Mouse (Mus musculus) ES-Bruce4 (cell line): ENCODE measurements around the gene Specc1. TPM values are rescaled to one million over a fixed set of nuclear protein-coding genes. Genes with fewer than 3 reads are reported as not detected.

Source experiments
- H3K27ac ChIP-seq: 2 replicates; pipeline ENCODE4 v1.5.1; 2012; ENCODE audit warnings: low read length, inconsistent platforms; ENCODE audit not compliant: insufficient read depth
- H3K27me3 ChIP-seq: 2 replicates; pipeline ENCODE4 v1.6.1; 2012; ENCODE audit warnings: mild to moderate bottlenecking, low read length, inconsistent platforms; ENCODE audit not compliant: control insufficient read depth, poor library complexity, insufficient read depth, severe bottlenecking
- H3K36me3 ChIP-seq: 2 replicates; pipeline ENCODE4 v1.6.1; 2012; ENCODE audit warnings: inconsistent platforms, mild to moderate bottlenecking, low read length, moderate library complexity; ENCODE audit not compliant: control insufficient read depth, poor library complexity, insufficient read depth, severe bottlenecking
- H3K4me1 ChIP-seq: one replicate; pipeline ENCODE4 v1.8.1; 2011; ENCODE audit warnings: low read length; ENCODE audit not compliant: control insufficient read depth, insufficient read depth
- H3K4me3 ChIP-seq: 2 replicates; pipeline ENCODE4 v1.5.1; 2011; ENCODE audit warnings: low read depth, mild to moderate bottlenecking, low read length
- H3K9ac ChIP-seq: 2 replicates; pipeline ENCODE4 v1.6.1; 2012; ENCODE audit warnings: low read depth, mild to moderate bottlenecking, inconsistent platforms; ENCODE audit not compliant: poor library complexity, severe bottlenecking
- H3K9me3 ChIP-seq: replicated peaks from 2 replicates; pipeline ENCODE4 v1.6.1; 2012; ENCODE audit warnings: mild to moderate bottlenecking, low read length, inconsistent platforms; ENCODE audit not compliant: control insufficient read depth, poor library complexity, insufficient read depth, severe bottlenecking
- CTCF ChIP-seq: IDR thresholded peaks from one replicate; pipeline ENCODE4 v1.8.1; 2011; ENCODE audit warnings: low read depth, low read length
- EP300 ChIP-seq: IDR thresholded peaks from 2 replicates; pipeline ENCODE4 v1.6.1; 2011; ENCODE audit warnings: low read depth, low read length; ENCODE audit not compliant: insufficient read depth
- POLR2A ChIP-seq: IDR thresholded peaks from one replicate; pipeline ENCODE4 v1.8.1; 2011; ENCODE audit warnings: low read length; ENCODE audit not compliant: insufficient read depth
- polyA plus RNA-seq: library from polyadenylated mRNA; stranded (reverse); fragments of >200 nt; gene quantifications from 2 replicates; pipeline ENCODE4 v1.2.4, GENCODE M21; 2011; ENCODE audit warnings: low read depth; ENCODE audit not compliant: missing spikeins, insufficient read depth, insufficient read length

Gene Specc1
- polyA plus RNA-seq, 1 experiment = 32.1 TPM

DNA sequence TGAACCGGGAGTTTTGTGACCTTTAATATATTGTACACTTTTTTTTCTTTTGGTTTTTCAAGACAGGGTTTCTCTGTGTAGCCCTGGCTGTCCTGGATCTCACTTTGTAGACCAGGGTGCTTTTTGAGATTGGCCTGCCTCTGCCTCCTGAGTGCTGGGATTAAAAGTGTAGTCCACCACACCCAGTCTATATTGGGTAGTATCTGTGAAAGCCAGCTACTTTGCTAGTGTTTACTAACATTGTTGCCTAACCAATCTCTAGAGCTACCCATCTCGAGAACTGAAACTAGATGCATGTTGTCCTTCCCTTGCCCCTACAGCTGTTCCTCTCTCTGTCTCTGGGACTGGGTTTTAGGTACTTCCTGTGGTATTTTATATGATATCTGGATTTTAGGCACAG, 3.5 kb downstream of the Specc1 start:
- Histone ChIP-seq H3K27ac (no peak overlapping the region), H3K9ac (no peak overlapping the region), H3K9me3 (no peaks in the 10 kb centered on the region), H3K4me1 (no peaks in the 10 kb centered on the region), H3K27me3 (peaks cover 2% of the 10 kb centered on the region; the same call in 1 of the 2 replicates), H3K4me3 (no peak overlapping the region), H3K36me3 (no peaks in the 10 kb centered on the region)
- no peak for TF ChIP-seq POLR2A
- TF ChIP-seq CTCF = no peak

DNA sequence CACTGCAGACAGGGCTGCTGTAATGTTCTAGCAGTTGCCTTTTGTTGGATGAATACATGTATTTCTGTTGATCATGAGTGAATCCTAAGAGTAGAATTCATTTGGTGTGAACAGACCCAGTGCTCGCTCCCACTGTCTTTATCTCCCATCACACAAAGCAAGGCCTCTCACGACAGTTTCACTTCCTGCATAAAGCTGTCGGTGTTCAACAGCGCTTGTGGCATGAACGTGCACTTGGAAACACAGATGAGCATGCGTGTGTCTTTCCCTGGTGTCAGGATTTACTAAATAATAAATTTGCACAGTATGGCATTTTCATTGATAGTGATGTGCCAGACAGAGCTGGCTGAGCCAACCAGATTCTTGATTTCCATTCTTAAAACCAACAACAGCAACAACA, 6.1 kb downstream of the Specc1 start:
- TF ChIP-seq POLR2A (no peak), EP300 (no peak), CTCF (no peak)

DNA sequence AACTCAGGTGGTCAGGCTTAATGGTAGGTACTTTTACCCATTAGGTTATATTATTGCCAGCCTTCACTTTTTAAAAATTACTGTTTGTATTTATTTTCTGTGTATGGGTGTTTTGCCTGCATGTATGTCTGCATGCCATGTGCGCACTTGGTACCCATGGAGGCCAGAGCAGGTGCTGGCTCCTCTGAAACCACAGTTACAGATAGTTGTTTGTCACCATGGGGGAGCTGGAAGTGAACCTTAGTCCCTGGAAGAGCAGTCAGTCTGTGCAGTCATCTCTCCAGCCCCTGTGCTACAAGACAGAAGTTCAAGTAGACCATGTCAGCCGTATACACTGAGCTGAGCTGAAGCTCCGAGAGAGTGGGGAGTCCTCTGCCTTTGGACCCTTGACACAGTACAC, 6.6 kb downstream of the Specc1 start:
- no peaks in the 10 kb centered on the region for H3K36me3 ChIP-seq

More for the DNA sequence above, 6.1 kb downstream of the Specc1 start:
- no peaks in the 10 kb centered on the region for H3K27me3 ChIP-seq
- no peaks in the 10 kb centered on the region for H3K9me3 ChIP-seq
- no peak overlapping the region for H3K4me3 ChIP-seq
- H3K4me1 ChIP-seq = no peaks in the 10 kb centered on the region
- H3K9ac ChIP-seq = no peak overlapping the region
- no peaks in the 10 kb centered on the region for H3K36me3 ChIP-seq
- H3K27ac ChIP-seq = no peak overlapping the region

DNA sequence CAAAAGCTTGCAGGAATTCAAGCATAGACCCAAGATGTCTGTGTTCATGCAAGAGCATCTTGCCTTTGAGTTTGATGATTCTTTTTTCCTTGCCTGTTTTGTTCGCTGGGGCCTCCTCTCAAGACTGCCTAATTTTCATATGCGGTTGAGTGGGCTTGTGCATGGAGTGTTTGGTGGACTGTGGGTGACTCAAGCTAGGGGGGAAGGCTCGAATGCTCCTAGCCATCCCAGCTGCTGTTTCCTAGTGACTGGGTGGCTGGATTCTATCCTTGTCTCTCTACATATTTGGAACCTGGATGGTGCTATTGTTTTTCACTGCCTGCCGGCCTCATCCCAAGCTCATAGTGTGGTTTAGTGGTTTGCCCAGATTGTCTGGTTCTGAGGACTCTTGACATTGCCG, 8.0 kb downstream of the Specc1 start:
- TF ChIP-seq EP300 = no peak
- H3K4me1 ChIP-seq = no peaks in the 10 kb centered on the region
- no peak overlapping the region for H3K4me3 ChIP-seq
- H3K9ac ChIP-seq = no peak overlapping the region
- no peak overlapping the region for H3K27ac ChIP-seq
- no peaks in the 10 kb centered on the region for H3K36me3 ChIP-seq
- no peaks in the 10 kb centered on the region for H3K9me3 ChIP-seq
- no peaks in the 10 kb centered on the region for H3K27me3 ChIP-seq

More for the DNA sequence above, 6.6 kb downstream of the Specc1 start:
- Histone ChIP-seq H3K9ac (no peak overlapping the region), H3K4me3 (no peak overlapping the region), H3K4me1 (no peaks in the 10 kb centered on the region), H3K9me3 (no peaks in the 10 kb centered on the region), H3K27me3 (no peaks in the 10 kb centered on the region), H3K27ac (no peak overlapping the region)
- TF ChIP-seq POLR2A = no peak
- TF ChIP-seq EP300 = no peak
- no peak for TF ChIP-seq CTCF

DNA sequence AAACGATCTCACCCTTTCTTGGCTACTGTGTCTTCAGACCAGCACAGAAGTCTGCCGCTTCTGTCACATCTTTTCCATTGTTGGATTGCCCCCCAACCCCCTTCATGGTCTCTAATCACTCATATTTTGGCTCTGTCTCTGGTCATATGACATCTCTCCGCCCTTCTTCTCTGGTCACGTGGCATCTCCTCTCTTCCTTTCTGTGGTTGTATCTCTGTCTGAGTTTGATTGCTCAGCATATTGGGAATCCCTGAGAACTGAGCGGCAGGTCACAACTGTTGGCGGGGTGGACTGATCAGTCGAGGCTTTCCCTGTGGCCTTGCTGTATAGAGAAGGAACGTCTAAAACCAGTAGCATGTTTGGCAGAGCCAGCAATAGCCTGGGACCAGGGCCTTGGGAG, 10.5 kb downstream of the Specc1 start:
- H3K27ac ChIP-seq = no peak overlapping the region
- H3K27me3 ChIP-seq = no peaks in the 10 kb centered on the region
- TF ChIP-seq CTCF = no peak
- TF ChIP-seq EP300 = no peak
- no peak for TF ChIP-seq POLR2A
- H3K36me3 ChIP-seq = no peaks in the 10 kb centered on the region
- no peaks in the 10 kb centered on the region for H3K9me3 ChIP-seq
- no peak overlapping the region for H3K4me3 ChIP-seq
- H3K9ac ChIP-seq = no peak overlapping the region
- no peaks in the 10 kb centered on the region for H3K4me1 ChIP-seq

DNA sequence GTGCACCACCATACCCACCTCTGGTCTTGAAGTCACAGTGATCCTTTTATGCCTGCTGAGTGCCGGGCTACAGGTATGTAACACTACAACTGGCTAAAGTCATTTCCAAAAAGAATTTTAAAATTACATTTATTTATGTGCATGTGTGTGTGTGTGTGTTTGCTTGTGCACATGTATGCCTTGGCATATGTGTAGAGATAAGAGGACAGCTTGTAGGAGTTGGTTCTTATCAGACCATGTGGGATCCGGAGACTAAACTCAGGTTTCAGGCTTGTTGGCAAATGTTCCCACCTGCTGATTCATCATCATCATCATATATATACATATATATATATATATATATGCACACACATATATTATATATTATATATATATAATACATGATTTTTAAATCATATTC, 12.3 kb downstream of the Specc1 start:
- TF ChIP-seq POLR2A (no peak), EP300 (no peak), CTCF (no peak)
- H3K36me3 ChIP-seq = no peaks in the 10 kb centered on the region
- H3K9me3 ChIP-seq = no peaks in the 10 kb centered on the region
- H3K9ac ChIP-seq = no peak overlapping the region
- no peak overlapping the region for H3K4me3 ChIP-seq
- no peaks in the 10 kb centered on the region for H3K27me3 ChIP-seq
- no peak overlapping the region for H3K27ac ChIP-seq
- no peaks in the 10 kb centered on the region for H3K4me1 ChIP-seq

DNA sequence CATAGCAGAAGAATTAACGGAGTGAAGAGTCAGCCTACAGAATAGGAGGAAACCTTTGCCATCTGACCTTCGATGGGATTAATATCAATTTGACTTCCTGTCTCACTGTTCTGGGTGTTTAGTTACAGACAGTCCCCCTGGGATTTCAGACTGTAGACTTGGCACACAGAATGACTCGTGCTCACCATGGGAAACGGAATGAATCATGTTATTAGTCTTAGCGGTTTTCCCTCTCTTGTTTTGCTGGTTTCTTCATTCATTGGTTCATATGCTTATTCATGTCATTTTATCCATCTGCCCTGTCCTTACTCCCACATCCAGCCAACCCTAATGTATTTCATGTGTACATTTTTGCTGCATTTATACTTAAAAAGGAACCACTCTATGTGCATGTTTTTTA, 14.3 kb downstream of the Specc1 start:
- no peak overlapping the region for H3K27ac ChIP-seq
- no peaks in the 10 kb centered on the region for H3K9me3 ChIP-seq
- H3K27me3 ChIP-seq = no peaks in the 10 kb centered on the region
- H3K36me3 ChIP-seq = no peaks in the 10 kb centered on the region
- H3K4me3 ChIP-seq = no peak overlapping the region
- H3K4me1 ChIP-seq = no peaks in the 10 kb centered on the region
- no peak overlapping the region for H3K9ac ChIP-seq
- TF ChIP-seq CTCF (no peak), POLR2A (no peak)
